Mouse (Mus musculus): ENCODE measurements around the gene Zdhhc16.

- no peak for TF ChIP-seq POLR2A (IDR thresholded peaks at IDR 0.05; ENCODE audit: insufficient read depth, low read depth, low read length)
- TF ChIP-seq CTCF (IDR thresholded peaks at IDR 0.05; ENCODE audit: insufficient read depth, low read depth, low read length), result no peak
These were observed 56.5 kb downstream of the Zdhhc16 start for GRCm38 (mm10) chr19:41989810-41990209.
